Comparison of ENCODE assay signal across 8 mouse cellular contexts in the genomic region with DNA sequence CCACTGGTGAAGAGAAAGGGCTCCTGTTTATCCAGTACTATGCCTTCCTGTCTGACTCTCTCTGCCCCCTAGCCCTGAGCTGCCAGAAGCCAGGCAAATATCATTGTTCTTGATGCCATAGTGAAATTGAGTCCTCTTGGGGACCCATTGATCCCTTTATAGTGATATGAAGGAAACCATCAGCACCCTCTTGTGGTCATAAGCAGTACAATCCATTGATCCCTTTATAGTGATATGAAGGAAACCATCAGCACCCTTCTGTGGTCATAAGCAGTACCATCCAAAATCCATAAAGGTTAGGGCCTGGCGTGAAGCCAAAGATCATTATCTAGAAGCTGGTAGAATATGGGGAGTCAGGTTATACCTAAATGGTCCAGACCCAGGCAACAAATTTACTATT. TPM values are rescaled to one million over a fixed set of nuclear protein-coding genes. Genes with fewer than 3 reads are reported as not detected.
DNase-seq lines count a peak whose midpoint lies in the region.

No protein-coding gene starts in this region.

- intact Hi-C loops in left cerebral cortex, postnatal 4 days (cut with DNase I): loop anchor here (5.0 kb wide), 1 partner anchor 210 kb away; no protein-coding TSS in a partner anchor

- DNase-seq in heart, adult 8-10 months (ENCODE audit: low spot score): peak; percentile 50
- DNase-seq in heart, adult 11 months: no peak
- peak; percentile 14 for DNase-seq in ZHBTc4 (ENCODE audit: low read depth, low spot score)
- DNase-seq in fibroblast of lung, adult 2 months (ENCODE audit: low read depth): peak; percentile 24
- DNase-seq in kidney, adult 11 months: peak; percentile 46
- DNase-seq in left cerebral cortex, postnatal 4 days: peak; percentile 10
- peak; percentile 83 for DNase-seq in naive thymus-derived CD4-positive, alpha-beta T cell, adult 2 months (ENCODE audit: low read depth)
- DNase-seq in thymus, postnatal 25 days: peak; percentile 55

RNA-seq across cellular contexts. Expression of gene Klrb1f, which starts 21.3 kb away (rescaled TPM):
- under 1 TPM in 3 of 4 experiments, not detected in 1; 0.16 to 0.25 (median 0.19) TPM for total RNA-seq in heart, adult 8-10 months (2022)
- under 1 TPM; 0.30 to 0.42 TPM for total RNA-seq in left cerebral cortex, postnatal 4 days (2021)

RNA-seq across cellular contexts. Expression of gene Clec2e, which starts 33.7 kb away (rescaled TPM):
- under 1 TPM in 1 of 4 experiments, not detected in 3; 0.47 TPM for total RNA-seq in heart, adult 8-10 months (2022)
- total RNA-seq in left cerebral cortex, postnatal 4 days (2021): not detected
